Comparison of ENCODE assay signal across 8 mouse cellular contexts in the genomic region with DNA sequence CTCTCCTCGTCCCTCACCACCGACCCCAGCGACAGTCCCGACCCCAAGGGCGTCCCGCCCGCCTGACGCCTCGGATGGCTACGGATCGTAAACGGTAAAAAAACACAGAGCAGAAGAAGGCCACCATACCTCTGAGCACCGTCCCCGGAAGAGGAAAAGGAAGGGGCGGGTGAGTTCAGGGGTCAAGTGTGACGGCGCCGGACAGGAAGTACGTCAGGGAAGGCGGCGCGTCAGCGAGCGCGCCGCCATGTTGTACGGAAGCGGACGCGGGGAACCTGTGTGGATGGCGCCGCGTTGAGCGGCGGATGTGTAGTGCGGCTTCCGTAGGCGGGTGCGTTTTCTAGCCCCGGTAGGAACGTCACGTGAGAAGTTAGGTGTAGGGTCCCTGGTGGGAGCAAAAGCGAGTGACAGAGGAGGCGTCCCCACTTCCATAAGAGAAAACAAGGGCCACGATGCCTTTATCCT. TPM values are rescaled to one million over a fixed set of nuclear protein-coding genes. Genes with fewer than 3 reads are reported as not detected.
DNase-seq lines count a peak whose midpoint lies in the region; ATAC-seq lines count a peak whose summit lies in the region.

Gene Rpl34 (minus strand): TSS at position 210 of the 465 bp plus-strand sequence.

- peaks cover 35% of the 10 kb centered on the region for H3K36me3 ChIP-seq in hindbrain, embryonic 14.5 days (replicated peaks; ENCODE audit: control insufficient read depth, insufficient read depth)

- H3K9ac ChIP-seq in hindbrain, embryonic 14.5 days, result peak within 1 kb of the TSS; percentile 92

- ATAC-seq in hindbrain, embryonic 14.5 days (ENCODE audit: low FRiP score), result peak; percentile 100

- DNase-seq in R1 (ENCODE audit: low read depth, low spot score), result peak; percentile 96
- peak; percentile 93 to 95 for DNase-seq in cerebellum, postnatal 25 days
- DNase-seq in frontal cortex, postnatal 25 days (ENCODE audit: low spot score in 2 of 2), result peak; percentile 84 to 85
- peak; percentile 96 for DNase-seq in hindbrain, embryonic 14.5 days (ENCODE audit: low spot score)
- DNase-seq in layer of hippocampus, postnatal 36 days, result peak; percentile 95
- DNase-seq in lung, postnatal 36 days, result peak; percentile 96
- DNase-seq in retina, postnatal 1 day, result peak; percentile 98
- DNase-seq in urinary bladder, adult 18-20 months (ENCODE audit: low spot score in 2 of 2), result peak; percentile 89 to 91

- WGBS in hindbrain, embryonic 14.5 days, result under 1% methylated on average over 45 of the region's 45 CpGs

- H3K4me2 ChIP-seq in hindbrain, embryonic 14.5 days (replicated peaks), result peak within 1 kb of the TSS; percentile 75

- H3K9me3 ChIP-seq in hindbrain, embryonic 14.5 days (ENCODE audit: control insufficient read depth, low read length), result no peaks in the 10 kb centered on the region

- peak within 1 kb of the TSS; percentile 83 for H3K4me3 ChIP-seq in hindbrain, embryonic 14.5 days (replicated peaks; ENCODE audit: low read length)

- H3K4me1 ChIP-seq in hindbrain, embryonic 14.5 days (replicated peaks; ENCODE audit: control insufficient read depth, insufficient read depth, low read length), result peaks cover 15% of the 10 kb centered on the region

- H3K27ac ChIP-seq in hindbrain, embryonic 14.5 days, result peak within 1 kb of the TSS; percentile 93

- H3K27me3 ChIP-seq in hindbrain, embryonic 14.5 days (ENCODE audit: control insufficient read depth, insufficient read depth, low read length), result no peaks in the 10 kb centered on the region

RNA-seq across cellular contexts. Expression of gene Rpl34, which starts in this region (rescaled TPM):
- polyA plus RNA-seq in hindbrain, embryonic 14.5 days (2014; fragmentation: Nextera tagmentation; extraction: Ambion mirVana), result 544 and 662 TPM in 2 replicates
- total RNA-seq in layer of hippocampus, postnatal 36 days (2021), result 100 to 1,000 TPM; 327 to 329 TPM

Comparison
In these comparisons a context has a peak if more than half of its experiments do, and no peak if none do; other contexts are left out.
1. Peak in every context shown above with its lines: DNase-seq, ATAC-seq, H3K4me3 ChIP-seq and H3K27ac ChIP-seq.